Mouse (Mus musculus) bone marrow, adult 2 months (tissue): ENCODE results near the gene Rps12. TPM values are rescaled to one million over a fixed set of nuclear protein-coding genes. Genes with fewer than 3 reads are reported as not detected.

Source experiments
- H3K27ac ChIP-seq: fragments of 200-500 bp; 2 replicates; pipeline ENCODE4 v1.5.1; 2012; ENCODE audit warnings: low read depth, mild to moderate bottlenecking, control low read depth, inconsistent platforms, low read length; ENCODE audit not compliant: control insufficient read depth, poor library complexity, insufficient read depth
- H3K4me1 ChIP-seq: fragments of 200-500 bp; 2 replicates; pipeline ENCODE4 v1.6.1; 2011; ENCODE audit warnings: low read length; ENCODE audit not compliant: control insufficient read depth, insufficient read depth
- H3K4me3 ChIP-seq: fragments of 200-500 bp; replicated peaks from 2 replicates; pipeline ENCODE3; 2011; ENCODE audit warnings: mild to moderate bottlenecking, low read depth, low read length, control low read depth; ENCODE audit not compliant: control insufficient read depth
- CTCF ChIP-seq: fragments of 200-500 bp; IDR thresholded peaks from 2 replicates; pipeline ENCODE4 v1.5.1; 2011; ENCODE audit warnings: low read length, control low read depth; ENCODE audit not compliant: control insufficient read depth, insufficient read depth
- POLR2A ChIP-seq: fragments of 200-500 bp; IDR thresholded peaks from 2 replicates; pipeline ENCODE4 v1.6.1; 2011; ENCODE audit warnings: low read depth, mild to moderate bottlenecking, control low read depth, low read length, borderline replicate concordance; ENCODE audit not compliant: control insufficient read depth
- WGBS: fragments of 180-500 bp; shearing (Covaris S2); methylation state at CpG from one replicate; pipeline ENCODE4 v1.1.7; 2018; 5-methylcytosine and 5-hydroxymethylcytosine counted together
- polyA plus RNA-seq: library from polyadenylated mRNA; stranded (reverse); fragments of >200 nt; gene quantifications from 2 replicates; pipeline ENCODE4 v1.2.4, GENCODE M21; 2011; ENCODE audit warnings: low replicate concordance; ENCODE audit not compliant: missing spikeins, insufficient read depth, insufficient read length

The Rps12 gene
- polyA plus RNA-seq, 1 experiment = 508 TPM

DNA sequence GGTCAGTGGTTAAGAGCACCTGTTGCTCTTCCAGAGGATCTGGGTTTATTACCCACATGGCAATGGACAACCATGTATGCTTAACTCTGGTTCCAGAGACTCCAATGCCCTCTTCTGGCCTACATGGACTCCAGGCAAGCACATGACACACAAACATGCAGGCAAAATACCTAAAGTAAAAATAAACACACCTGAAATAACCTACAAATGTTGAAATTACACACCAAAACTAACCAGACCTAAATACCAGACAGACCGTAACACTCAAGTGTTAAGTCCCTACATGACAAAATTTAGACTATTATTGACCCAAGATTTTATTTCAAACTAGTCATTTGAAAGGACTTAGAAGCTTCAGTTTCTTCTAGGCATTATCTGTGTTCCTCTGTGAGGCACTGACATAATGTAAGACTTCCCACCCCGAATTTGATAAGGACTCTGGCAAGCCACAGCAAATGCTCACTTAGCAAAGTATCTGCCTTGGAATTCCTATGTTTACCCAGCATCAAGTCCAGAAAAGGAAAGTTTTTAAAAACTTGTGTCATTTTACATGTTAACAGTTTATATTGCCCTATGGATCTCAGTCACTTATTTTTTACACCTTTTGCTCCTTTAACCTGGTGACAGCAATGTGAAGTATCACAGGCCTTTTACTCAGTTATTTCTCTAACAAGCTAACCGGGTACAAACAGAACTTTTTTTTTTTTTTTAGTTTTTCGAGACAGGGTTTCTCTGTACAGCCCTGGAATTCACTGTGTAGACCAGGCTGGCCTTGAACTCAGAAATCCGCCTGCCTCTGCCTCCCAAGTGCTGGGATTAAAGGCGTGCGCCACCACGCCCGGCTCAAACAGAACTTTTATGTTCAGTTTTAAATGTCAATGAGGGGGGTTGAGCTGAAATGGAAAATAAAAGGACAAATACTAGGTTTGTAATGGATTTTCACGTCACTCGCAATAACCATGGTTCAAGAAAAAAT lies 5.0 kb downstream of the Rps12 start:
- Histone ChIP-seq H3K27ac (no peak overlapping the region), H3K4me1 (no peaks in the 10 kb centered on the region), H3K4me3 (no peak overlapping the region)
- TF ChIP-seq POLR2A = no peak
- TF ChIP-seq CTCF = no peak
- WGBS = 70% methylated on average over 11 of the region's 11 CpGs

DNA sequence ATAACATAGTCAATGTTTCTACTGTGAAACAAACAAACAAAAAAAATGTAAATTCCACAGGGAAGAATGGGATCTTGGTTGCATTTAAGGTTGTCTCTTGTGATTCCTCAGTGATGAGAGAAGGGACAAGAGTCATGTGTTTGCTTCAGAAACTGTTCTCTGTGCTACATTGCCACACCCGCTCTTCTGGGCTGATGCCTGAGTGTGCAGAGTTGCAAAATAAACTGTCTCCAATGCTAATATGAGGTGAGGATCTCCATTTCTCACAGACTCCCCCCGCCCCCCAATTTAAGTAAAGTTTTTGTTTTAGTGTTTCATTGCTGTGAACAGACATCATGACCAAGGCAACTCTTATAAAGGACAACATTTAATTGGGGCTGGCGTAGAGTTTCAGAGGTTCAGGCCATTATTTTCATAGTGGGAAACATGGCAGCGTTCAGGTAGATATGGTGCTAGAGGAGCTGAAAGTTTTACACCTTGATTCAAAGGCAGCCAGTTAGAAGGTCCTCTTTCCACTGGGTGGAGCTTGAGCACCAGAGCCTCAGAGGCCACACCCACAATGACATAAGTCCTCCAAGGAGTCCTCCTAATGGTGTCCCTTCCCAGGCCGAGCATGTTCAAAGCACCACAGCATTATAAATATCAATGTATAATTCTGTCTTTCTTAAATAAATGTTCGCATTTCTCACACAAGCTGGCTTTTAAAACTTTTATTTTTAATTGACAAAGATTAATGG lies 6.4 kb downstream of the Rps12 start:
- no peak for TF ChIP-seq POLR2A
- TF ChIP-seq CTCF = no peak
- H3K4me3 ChIP-seq = no peak overlapping the region
- no peak overlapping the region for H3K27ac ChIP-seq
- no peaks in the 10 kb centered on the region for H3K4me1 ChIP-seq
- 65% methylated on average over 6 of the region's 6 CpGs for WGBS

DNA sequence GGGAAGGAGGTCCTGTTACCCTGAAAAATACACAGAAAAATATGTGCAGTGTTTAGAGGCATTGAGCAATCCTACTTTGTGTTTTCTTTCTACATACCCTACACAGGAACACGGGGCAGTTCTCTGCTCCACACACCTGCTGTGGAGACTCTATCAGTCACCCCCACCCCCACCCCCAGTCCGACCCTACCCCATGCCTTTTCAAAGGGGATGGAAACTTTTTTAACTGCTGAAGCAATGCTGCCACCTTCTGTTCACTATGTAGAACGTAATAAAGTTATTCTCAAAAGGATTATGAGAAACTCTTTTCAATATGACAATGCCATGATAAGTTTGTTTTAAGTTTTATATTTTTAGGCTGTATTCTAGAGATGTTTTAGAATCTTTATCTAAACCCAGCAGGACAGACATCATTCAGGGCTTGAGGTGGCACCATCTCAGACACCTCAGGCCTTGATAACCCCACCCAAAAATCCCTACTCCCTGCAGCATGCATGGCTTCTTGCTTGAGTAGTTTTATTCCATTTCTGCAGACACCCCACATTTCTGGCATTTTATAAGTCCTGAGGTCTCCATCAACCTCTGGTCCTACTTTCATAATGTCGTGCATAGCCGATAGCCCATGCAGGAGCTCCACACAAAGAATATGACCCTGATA lies 9.7 kb downstream of the Rps12 start:
- WGBS = 34% methylated on average over 5 of the region's 5 CpGs
- TF ChIP-seq POLR2A (no peak), CTCF (no peak)
- no peak overlapping the region for H3K27ac ChIP-seq
- no peak overlapping the region for H3K4me3 ChIP-seq
- H3K4me1 ChIP-seq = no peaks in the 10 kb centered on the region

DNA sequence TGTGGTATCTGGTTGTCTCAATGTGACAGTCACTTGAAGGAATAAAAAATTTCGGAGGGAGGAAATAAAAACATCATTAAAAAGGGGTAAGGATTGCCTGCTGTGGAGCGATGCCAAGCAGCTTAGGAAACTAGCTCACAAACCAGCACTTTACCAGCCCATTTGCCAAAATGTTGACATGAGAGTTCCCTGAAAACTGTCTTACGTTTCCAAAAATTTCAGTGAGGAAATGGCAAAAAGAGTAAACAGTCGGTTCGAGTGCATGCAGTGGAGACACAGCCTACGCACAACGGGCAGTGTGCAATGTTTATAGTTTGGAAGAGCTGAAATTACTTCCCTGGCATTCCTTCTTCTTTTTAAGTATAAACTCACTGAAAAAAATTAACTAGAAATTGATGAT lies 32.9 kb downstream of the Rps12 start:
- H3K4me3 ChIP-seq = no peak overlapping the region
- no peak overlapping the region for H3K27ac ChIP-seq
- no peak for TF ChIP-seq CTCF
- no peak for TF ChIP-seq POLR2A
- WGBS = 73% methylated on average over 7 of the region's 7 CpGs
- H3K4me1 ChIP-seq = no peaks in the 10 kb centered on the region

Other genes with a start within 250 kb of the Rps12 start
- gene Slc18b1, start 9.7 kb upstream of the Rps12 start, polyA plus RNA-seq = 12.6 TPM in 1 of 2 replicates, not detected in the other
- gene Vnn3, start 64.2 kb upstream of the Rps12 start, polyA plus RNA-seq = 1.3 and 4.7 TPM in 2 replicates
- gene Vnn1, start 107.4 kb upstream of the Rps12 start, polyA plus RNA-seq = not detected in 2 replicates
- gene Taar1, start 133.1 kb upstream of the Rps12 start, polyA plus RNA-seq = not detected in 2 replicates
- gene Taar2, start 151.3 kb upstream of the Rps12 start, polyA plus RNA-seq = not detected in 2 replicates
- not detected in 2 replicates for gene Taar3, start 162.3 kb upstream of the Rps12 start, polyA plus RNA-seq
- gene Taar4, start 173.2 kb upstream of the Rps12 start, polyA plus RNA-seq = not detected in 2 replicates
- not detected in 2 replicates for gene Taar5, start 183.4 kb upstream of the Rps12 start, polyA plus RNA-seq
- not detected in 2 replicates for gene Taar6, start 198.4 kb upstream of the Rps12 start, polyA plus RNA-seq
- gene Taar7a, start 206.2 kb upstream of the Rps12 start, polyA plus RNA-seq = not detected in 2 replicates
- not detected in 2 replicates for gene Taar7b, start 212.7 kb upstream of the Rps12 start, polyA plus RNA-seq
- gene Taar7d, start 239.9 kb upstream of the Rps12 start, polyA plus RNA-seq = not detected in 2 replicates